Mouse (Mus musculus): Measurements from ENCODE around the gene Dclk3. TPM values are rescaled to one million over a fixed set of nuclear protein-coding genes. Genes with fewer than 3 reads are reported as not detected.

The Dclk3 gene
- not detected for total RNA-seq (2018; cell fraction: chromatin; rRNA removed)
- total RNA-seq (2018; cell fraction: cytosol; rRNA removed): not detected
- total RNA-seq (2018; cell fraction: nucleus; rRNA removed): not detected
- polyA plus RNA-seq (2018): not detected in 3 replicates

DNA sequence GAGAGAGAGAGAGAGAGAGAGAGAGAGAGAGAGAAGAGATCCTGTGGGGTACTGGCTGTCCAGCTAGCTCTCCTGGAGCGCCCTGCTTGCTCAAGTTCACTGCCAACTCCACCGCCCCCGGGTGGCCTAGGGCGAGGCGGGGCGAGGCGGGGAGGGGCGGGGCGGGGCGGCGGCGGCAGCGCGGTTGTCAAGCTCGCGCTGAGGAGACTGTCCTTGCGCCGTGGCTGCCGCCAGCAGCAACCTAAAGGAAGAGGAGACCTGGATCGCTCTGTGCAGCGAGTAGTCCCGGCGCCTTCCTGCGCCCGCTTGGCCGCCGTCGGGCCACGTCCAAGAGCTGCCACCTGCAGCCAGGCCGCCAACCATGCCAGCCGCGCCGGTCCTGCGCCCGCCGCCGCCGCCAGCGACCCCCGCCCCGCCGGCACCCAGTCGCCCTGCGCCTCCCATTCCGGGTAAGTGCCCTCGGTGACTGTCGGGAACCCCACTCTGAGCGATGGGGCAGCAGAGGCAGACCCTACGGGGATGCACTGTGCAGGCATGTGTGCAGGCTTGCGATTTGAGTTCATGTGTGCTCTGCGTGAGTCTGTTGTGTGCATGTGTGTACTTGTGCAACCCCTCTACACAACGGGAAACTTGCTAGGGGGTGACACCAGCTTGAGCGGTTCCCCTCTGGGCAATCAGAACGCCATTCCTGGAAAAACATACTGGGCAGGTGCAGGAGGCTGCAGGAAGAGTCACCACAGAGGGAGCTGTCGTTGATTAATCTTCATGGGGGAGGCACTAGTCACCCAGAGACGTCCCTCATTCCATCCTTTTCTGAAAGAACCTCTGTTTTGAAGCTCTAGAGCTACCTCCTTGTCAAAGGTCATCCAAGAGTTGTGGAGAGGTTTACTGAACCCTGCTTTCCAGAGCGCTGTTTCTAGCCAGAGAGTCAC, at the start of gene Dclk3:
Gene Dclk3, plus strand, starts transcription at position 178 of the 932 bp plus-strand sequence.
- Histone ChIP-seq H3K4me3 (ENCODE audit: inconsistent target) (no peak within 1 kb of the TSS), H3K27ac (no peak within 1 kb of the TSS), H3K79me2 (ENCODE audit: inconsistent target) (no peaks in the 10 kb centered on the region), H3K36me3 (ENCODE audit: inconsistent target) (no peaks in the 10 kb centered on the region)
- 4% methylated on average over 49 of the region's 57 CpGs for WGBS (ENCODE audit: missing documents)

DNA sequence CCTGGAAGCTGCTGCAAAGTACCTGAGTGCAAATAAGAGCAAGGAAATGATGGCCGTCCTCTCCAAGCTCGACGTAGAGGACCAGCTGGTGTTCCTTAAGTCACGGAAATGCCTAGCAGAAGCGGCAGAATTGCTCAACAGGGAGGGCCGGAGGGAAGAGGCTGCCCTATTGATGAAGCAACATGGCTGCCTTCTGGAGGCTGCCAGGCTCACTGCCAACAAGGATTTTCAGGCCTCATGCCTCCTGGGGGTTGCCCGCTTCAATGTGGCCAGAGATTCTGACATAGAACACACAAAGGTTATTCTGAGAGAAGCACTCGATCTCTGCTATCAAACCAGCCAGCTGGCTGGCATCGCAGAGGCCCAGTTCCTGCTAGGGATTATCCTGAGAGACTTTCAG, 48.9 kb upstream of the Dclk3 start:
- no peaks in the 10 kb centered on the region for H3K79me2 ChIP-seq (ENCODE audit: inconsistent target)
- no peaks in the 10 kb centered on the region for H3K36me3 ChIP-seq (ENCODE audit: inconsistent target)
- H3K27ac ChIP-seq: no peak overlapping the region
- no peak overlapping the region for H3K4me3 ChIP-seq (ENCODE audit: inconsistent target)
- 75% methylated on average over 9 of the region's 9 CpGs for WGBS (ENCODE audit: missing documents)

DNA sequence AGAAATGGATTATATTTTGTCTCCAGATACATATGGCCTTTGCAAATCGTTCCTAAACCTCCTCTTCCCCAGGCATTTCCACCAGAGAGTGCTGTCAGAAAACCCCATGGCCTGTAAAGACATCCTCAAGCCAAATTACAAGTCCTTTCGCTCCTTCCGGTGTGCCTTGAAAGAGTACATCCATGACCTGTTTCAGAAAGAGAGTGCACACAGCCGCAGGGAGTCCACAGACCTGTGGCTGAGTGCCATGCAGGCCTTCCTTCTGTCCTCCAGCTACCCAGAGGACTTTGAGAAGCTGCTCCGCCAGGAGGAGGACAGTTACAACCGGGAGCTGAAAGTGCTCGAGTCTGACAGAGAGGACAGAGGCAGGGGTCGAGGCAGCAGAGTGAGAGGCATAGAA, 47.8 kb upstream of the Dclk3 start:
- no peak overlapping the region for H3K4me3 ChIP-seq (ENCODE audit: inconsistent target)
- WGBS (ENCODE audit: missing documents): 83% methylated on average over 8 of the region's 8 CpGs
- no peaks in the 10 kb centered on the region for H3K36me3 ChIP-seq (ENCODE audit: inconsistent target)
- H3K79me2 ChIP-seq (ENCODE audit: inconsistent target): no peaks in the 10 kb centered on the region
- no peak overlapping the region for H3K27ac ChIP-seq

DNA sequence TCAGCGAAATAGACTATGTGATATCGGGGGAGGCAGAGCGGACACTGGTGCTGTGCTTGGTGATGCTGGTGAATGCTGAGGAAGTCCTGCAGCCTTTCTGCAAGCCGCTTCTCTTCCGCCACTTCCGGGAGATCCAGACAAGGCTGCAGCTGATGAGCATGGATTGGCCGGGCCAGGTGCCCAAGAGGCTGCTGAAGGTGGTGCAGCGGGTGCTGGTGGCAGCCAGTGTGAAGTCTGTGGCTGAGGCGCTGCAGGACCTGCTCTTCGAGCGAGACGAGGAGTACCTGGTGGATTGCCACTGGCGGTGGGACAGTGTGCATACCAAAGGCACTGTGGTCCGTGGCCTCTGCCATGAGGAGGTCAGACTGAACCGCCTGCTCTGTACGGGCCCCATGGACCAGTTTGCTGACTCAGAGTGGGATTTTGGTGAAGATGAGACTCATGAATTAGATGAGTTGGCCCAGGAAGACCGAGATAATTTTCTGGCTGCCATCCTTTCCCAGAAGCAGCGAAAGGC, 46.9 kb upstream of the Dclk3 start:
- Histone ChIP-seq H3K36me3 (ENCODE audit: inconsistent target) (no peaks in the 10 kb centered on the region), H3K27ac (no peak overlapping the region), H3K79me2 (ENCODE audit: inconsistent target) (no peaks in the 10 kb centered on the region), H3K4me3 (ENCODE audit: inconsistent target) (no peak overlapping the region)
- WGBS (ENCODE audit: missing documents): 87% methylated on average over 15 of the region's 18 CpGs

DNA sequence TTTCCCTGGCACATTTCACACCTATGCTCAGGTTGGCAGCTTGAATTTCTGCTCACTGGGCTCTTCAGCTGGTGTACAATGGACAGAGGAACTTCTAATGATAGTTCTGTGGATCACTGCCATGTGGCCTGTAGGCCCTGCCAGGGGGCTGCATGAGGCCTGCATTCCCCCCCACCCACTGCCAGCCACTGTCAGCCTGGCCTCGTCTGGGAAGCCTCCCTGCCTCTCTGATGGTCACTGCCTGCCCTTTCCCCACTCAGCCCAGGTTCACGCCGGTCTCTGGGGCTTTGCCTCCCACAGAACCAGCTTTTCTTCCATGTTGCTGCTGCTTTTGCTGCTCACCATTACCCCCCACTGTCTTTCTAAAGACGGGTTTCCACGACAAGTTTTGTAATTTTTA, 43.6 kb upstream of the Dclk3 start:
- no peaks in the 10 kb centered on the region for H3K79me2 ChIP-seq (ENCODE audit: inconsistent target)
- 97% methylated on average over 4 of the region's 5 CpGs for WGBS (ENCODE audit: missing documents)
- no peaks in the 10 kb centered on the region for H3K36me3 ChIP-seq (ENCODE audit: inconsistent target)
- H3K27ac ChIP-seq: no peak overlapping the region
- H3K4me3 ChIP-seq (ENCODE audit: inconsistent target): no peak overlapping the region

DNA sequence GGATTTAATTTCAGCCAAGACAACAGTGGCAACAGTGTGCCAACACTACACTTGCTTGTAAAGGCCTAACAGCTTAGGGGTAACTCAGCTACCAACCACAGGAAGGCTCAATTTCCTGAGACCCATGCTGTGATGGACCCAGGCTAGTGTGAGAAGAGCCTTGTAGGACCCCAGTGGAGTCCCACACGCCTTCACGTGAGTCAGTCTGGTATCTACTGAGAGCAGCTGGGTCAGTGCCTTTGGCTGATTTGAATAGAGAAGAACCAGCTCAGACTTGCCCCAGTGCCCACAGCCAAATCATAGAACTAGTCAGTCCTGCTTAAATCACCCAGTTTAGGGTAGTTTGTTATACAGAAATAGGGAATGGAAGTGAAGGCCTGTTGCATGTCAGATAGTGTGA, 40.8 kb upstream of the Dclk3 start:
- 85% methylated on average over 2 of the region's 2 CpGs for WGBS (ENCODE audit: missing documents)
- Histone ChIP-seq H3K4me3 (ENCODE audit: inconsistent target) (no peak overlapping the region), H3K27ac (no peak overlapping the region), H3K36me3 (ENCODE audit: inconsistent target) (no peaks in the 10 kb centered on the region), H3K79me2 (ENCODE audit: inconsistent target) (no peaks in the 10 kb centered on the region)

DNA sequence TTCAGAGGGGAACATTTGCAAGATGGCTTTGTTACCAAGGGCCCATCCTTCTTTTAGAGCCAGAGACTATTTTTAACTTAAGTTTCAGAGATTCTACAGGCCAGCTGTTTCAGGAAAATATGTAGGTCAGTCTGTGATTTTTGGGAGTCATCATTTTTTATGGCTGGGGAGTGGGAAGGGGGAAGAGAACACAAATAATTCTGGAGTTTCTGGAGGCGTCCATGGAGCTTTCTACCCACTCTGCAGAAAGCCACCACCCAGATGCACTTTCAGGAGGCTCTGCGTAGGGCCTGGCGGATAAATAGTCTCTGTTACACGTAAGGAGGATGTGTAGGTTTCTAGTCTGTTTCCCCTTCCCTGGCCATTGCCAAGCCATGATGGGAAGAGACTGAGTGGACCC, 38.8 kb upstream of the Dclk3 start:
- H3K36me3 ChIP-seq (ENCODE audit: inconsistent target): no peaks in the 10 kb centered on the region
- no peak overlapping the region for H3K4me3 ChIP-seq (ENCODE audit: inconsistent target)
- WGBS (ENCODE audit: missing documents): 82% methylated on average over 4 of the region's 4 CpGs
- no peaks in the 10 kb centered on the region for H3K79me2 ChIP-seq (ENCODE audit: inconsistent target)
- H3K27ac ChIP-seq: no peak overlapping the region

DNA sequence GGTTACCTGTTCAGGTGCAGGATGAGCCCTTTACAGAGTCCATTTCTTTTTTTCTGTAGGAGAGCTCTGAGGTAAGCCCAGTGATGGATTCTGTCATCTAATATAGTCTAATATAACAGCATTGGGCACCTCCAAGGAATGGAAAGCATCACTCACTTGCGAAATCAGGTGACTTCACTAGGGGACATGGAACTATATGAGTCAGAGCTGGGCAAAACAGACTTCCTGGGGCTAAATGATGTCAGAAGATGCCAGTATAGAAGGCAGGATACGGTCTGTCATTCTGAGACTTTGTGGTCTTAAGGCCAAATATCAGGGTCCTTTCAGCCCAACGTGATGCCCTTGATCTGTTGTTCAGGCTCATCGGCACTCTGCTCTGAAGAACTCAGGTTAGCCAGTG, 35.7 kb upstream of the Dclk3 start:
- Histone ChIP-seq H3K27ac (no peak overlapping the region), H3K79me2 (ENCODE audit: inconsistent target) (no peaks in the 10 kb centered on the region), H3K36me3 (ENCODE audit: inconsistent target) (no peaks in the 10 kb centered on the region), H3K4me3 (ENCODE audit: inconsistent target) (no peak overlapping the region)
- WGBS (ENCODE audit: missing documents): 91% methylated on average over 4 of the region's 4 CpGs

DNA sequence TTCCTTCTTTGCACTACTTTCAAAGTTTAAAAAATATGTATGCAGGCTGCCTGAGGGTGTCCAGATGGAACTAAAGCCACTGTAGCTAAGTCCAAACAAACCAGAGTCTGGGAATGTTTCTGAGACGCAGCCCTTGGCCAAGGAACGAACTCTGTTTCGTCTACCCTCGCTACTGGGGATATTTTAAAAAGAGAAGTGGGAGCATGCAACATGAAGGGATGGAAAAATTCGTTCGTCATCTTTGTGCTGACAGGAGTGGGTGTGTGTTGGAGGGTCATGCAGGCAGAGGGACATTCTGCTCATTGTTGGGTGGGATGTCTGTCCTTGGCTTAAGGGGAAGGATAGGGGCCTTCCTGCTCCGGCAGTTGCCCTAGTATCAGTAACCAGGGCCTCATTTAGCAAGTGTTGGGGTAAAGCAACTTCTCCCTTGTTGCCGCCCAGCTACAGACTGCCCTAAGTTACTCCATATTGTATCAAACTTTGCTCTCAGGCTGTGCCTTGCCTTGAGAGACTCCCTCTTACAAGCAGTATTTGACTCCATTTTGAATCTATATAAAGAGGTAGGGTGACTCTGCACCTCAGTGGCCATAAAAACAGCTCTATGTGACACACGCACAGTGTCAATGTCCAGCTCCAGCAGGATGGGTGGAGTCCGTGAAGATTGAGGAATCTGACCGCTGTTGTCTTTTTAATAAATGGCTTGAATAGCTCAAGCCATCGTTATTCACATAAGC, 34.4 kb upstream of the Dclk3 start:
- 84% methylated on average over 12 of the region's 12 CpGs for WGBS (ENCODE audit: missing documents)
- no peaks in the 10 kb centered on the region for H3K36me3 ChIP-seq (ENCODE audit: inconsistent target)
- H3K79me2 ChIP-seq (ENCODE audit: inconsistent target): no peaks in the 10 kb centered on the region
- H3K27ac ChIP-seq: no peak overlapping the region
- no peak overlapping the region for H3K4me3 ChIP-seq (ENCODE audit: inconsistent target)

DNA sequence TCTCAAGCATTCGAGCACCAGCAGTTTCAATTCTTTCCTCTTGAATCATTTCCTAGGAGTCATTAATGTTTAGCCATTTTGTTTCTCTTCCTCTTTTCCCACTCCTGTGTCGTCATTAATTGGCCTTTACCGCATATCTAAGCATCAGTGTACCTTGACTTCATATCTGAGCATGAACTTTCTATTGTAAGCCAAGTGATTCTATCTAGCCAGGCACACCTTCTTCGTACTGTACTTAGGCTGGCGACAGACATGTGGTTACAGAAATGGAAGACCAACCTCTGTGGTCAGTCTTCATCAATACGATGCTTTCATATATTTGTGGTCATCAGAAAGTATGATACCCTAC, 33.8 kb upstream of the Dclk3 start:
- H3K36me3 ChIP-seq (ENCODE audit: inconsistent target): no peaks in the 10 kb centered on the region
- H3K4me3 ChIP-seq (ENCODE audit: inconsistent target): no peak overlapping the region
- WGBS (ENCODE audit: missing documents): 63% methylated on average over 6 of the region's 6 CpGs
- H3K27ac ChIP-seq: no peak overlapping the region
- no peaks in the 10 kb centered on the region for H3K79me2 ChIP-seq (ENCODE audit: inconsistent target)

DNA sequence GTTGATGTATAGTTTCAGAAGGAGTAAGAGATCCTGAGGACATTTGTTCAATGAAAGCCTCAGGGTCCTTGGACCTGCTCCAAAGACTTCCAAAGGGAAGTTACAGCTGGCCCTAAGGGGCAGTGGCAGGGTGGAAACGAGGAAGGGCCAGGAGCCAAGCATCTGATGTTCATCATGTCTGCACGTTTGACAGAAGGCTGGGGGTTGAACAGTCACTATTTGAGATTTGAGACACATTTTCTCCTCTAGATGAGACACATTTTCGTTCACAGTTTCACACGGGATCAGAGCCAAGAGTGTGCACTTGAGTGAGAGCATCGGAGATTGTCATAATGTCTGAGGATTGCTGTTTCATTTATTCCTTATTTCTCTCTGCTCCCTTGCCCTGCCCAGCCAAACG, 30.9 kb upstream of the Dclk3 start:
- WGBS (ENCODE audit: missing documents): 79% methylated on average over 6 of the region's 6 CpGs
- no peak overlapping the region for H3K27ac ChIP-seq
- H3K4me3 ChIP-seq (ENCODE audit: inconsistent target): no peak overlapping the region
- H3K79me2 ChIP-seq (ENCODE audit: inconsistent target): no peaks in the 10 kb centered on the region
- H3K36me3 ChIP-seq (ENCODE audit: inconsistent target): no peaks in the 10 kb centered on the region

DNA sequence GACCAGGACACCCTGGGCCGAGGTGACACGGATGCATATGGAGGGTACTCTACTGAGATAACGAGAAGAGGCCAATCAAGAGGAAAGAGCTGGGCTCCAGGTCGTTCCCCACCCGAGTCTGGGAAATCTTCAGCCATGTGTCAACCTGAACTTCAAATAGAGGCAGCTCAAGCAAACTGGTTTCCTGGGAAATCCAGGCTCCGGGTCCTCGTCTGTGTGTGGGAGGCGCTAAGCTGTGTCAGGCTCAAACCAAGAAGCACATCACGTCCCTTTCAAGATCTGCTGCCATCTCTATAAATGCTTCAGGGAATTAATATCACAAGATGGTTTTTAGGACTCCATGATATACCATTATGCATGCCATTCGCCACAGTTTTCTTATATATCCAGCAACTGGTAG, 30.5 kb upstream of the Dclk3 start:
- WGBS (ENCODE audit: missing documents): 83% methylated on average over 10 of the region's 10 CpGs
- Histone ChIP-seq H3K4me3 (ENCODE audit: inconsistent target) (no peak overlapping the region), H3K36me3 (ENCODE audit: inconsistent target) (no peaks in the 10 kb centered on the region), H3K79me2 (ENCODE audit: inconsistent target) (no peaks in the 10 kb centered on the region), H3K27ac (no peak overlapping the region)

DNA sequence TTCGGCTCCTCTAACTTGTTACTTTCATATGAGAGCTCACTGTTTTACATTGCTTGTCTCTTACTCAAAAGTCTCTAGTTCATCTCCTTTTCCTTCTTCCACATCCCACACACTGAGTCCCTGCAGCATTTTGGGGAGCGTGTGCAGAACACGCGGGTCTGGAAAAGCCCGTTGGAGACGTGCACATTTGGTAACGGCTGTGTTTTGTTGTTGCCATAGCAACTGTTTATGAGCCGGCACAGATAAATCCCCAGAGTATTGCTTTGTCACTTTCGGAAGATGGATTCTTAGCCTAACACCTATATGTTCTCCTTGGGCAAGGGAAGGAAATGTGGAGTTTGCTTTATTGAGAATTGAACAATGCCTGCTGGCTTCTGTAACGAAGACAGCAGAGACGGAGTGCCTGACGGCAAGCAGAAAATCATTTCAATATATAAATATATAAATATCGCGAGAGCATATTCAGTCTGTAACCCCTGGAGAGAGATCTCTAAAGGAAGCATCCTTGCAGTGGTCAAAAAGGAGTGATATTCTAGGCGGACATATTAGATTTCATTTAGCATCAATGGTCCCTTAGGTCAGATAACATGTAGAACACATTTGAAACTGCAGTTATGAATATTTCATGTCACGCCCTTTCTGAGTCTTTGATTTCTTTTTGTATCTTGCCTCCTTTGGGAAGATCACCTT, 26.3 kb upstream of the Dclk3 start:
- H3K27ac ChIP-seq: no peak overlapping the region
- H3K4me3 ChIP-seq (ENCODE audit: inconsistent target): no peak overlapping the region
- H3K79me2 ChIP-seq (ENCODE audit: inconsistent target): no peaks in the 10 kb centered on the region
- 93% methylated on average over 16 of the region's 16 CpGs for WGBS (ENCODE audit: missing documents)
- no peaks in the 10 kb centered on the region for H3K36me3 ChIP-seq (ENCODE audit: inconsistent target)

DNA sequence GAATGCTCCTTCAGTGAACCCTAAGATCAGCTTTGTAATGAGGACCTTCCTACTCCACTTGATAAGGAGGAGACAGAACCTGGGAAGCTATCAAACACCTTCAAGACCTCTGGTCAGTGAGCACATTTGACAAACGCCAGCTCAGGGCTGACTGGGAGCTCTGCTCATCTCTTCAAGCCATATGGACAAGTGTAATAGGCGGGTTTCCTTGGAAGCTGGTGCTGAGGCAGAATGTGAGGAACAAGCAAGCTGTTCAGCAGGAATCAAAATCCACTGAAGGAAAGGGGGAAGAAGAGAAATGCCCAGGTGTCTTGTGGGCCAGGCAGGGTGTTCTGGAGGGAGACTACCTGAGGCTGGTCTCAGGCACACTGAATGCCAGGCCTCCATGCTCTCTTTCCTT, 17.0 kb upstream of the Dclk3 start:
- 84% methylated on average over 2 of the region's 2 CpGs for WGBS (ENCODE audit: missing documents)

More for the DNA sequence above, 17.0 kb upstream of the Dclk3 start:
- no peak overlapping the region for H3K27ac ChIP-seq
- no peaks in the 10 kb centered on the region for H3K79me2 ChIP-seq (ENCODE audit: inconsistent target)
- no peaks in the 10 kb centered on the region for H3K36me3 ChIP-seq (ENCODE audit: inconsistent target)
- H3K4me3 ChIP-seq (ENCODE audit: inconsistent target): no peak overlapping the region

Data from macrophage (primary cell).